Mouse (Mus musculus): ENCODE measurements around the gene Snx11. TPM values are rescaled to one million over a fixed set of nuclear protein-coding genes. Genes with fewer than 3 reads are reported as not detected.

The Snx11 gene
- total RNA-seq (2023), result 41.9 and 61.3 TPM in 2 replicates

DNA sequence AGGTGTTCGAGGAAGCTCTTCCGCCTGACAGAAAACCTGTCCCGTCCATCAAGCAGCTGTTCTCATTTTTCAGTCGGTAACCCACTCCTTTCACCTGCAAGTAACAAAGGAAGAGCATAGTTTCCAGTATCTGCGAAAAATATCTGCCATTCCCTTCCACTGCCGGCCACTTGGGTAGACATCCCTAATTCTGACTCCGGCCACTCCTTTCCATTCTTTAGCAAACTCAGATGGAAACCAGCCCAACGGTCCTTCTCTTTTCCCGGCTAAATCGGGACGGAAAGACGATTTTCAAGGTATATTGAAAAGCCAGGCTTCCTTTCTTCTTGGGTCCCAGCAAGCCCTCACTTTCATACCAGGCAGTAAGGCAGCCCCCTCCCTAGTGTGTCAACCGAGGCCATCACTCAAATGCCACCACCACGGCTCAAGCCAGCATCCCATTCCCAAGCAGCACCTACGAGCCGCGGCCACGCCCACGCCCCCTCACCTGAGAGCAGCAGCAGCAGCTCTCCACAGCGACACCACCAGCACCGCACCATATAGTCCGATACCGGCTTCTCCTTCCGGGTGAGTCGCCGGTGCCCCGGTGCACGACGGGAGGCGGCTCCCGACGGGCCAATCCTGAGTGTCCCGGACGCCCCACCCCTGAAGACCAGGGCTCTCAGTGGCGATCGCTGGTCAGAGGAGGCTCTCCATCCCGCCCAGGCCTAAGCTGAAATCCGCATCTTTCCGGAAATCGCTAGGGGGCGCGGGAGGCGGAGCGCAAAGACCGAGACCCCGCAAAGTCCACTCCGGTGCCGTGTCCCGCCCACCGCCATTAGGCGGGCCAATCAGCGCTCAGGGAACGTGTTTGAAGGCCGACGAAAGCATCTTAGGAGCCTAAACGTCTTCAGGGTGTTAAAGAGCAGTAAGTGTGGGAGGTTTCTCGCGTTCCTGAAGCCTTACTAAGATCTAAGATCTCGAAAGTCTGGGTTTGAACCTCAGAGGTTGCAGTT is at the start of gene Snx11:
Gene Snx11, minus strand, starts transcription at position 592 of the 995 bp plus-strand sequence.

DNA sequence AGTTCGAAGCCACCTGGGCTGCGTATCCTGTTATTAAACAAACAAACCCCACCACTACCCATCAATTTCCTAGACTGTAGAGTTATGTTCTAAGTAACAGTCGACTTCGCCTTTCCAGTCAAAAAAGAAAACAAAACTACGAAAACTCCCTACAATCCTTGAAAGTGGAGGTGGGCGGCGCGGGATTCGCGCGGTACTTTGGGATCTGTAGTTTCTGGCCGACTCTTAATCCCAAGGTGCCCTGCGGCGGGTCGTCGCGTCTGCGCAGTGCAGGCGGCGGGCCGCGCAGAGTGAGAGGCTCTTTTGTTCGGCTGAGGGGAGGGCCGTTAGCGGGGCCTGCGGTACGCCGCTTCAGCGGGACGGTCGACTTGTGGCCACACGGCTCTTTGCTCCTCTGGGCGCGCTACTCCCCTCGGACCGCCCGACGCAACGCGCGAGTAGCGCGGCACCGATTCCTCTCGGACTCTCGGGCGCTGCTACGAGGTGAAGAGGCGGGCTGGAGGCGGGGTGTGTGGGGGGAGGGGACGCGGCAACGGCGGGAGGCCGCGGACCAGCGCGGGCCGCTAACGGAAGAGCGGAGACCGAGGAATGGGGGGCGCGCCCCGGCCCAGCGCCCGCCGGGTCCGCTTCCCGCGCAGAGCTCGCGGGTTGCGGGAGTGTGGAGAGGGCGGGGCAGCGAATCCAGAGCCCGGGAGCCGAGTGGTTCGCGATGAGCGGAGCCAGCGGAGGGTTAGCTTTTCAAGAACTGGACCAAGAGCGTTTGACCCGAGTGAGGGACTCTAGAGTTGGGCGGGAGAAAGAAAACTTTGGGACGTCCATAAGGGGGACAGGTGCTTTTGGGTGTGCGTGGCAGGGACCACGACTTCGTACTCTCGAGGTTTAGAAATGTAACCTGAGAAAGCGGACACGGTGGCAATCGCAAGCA is 11.8 kb upstream of the Snx11 start, which contains the start of gene Cbx1:
Gene Cbx1, plus strand, starts transcription at position 257 of the 925 bp plus-strand sequence.

Other genes starting within 250 kb of the Snx11 start
- gene Cbx1, start 11.6 kb upstream of the Snx11 start, total RNA-seq (2023), result 23.1 and 25.1 TPM in 2 replicates
- gene Nfe2l1, start 52.4 kb upstream of the Snx11 start, total RNA-seq (2023), result 47.8 and 48.7 TPM in 2 replicates
- not detected in 2 replicates for gene Copz2, start 72.3 kb upstream of the Snx11 start, total RNA-seq (2023)
- gene Cdk5rap3, start 138.9 kb upstream of the Snx11 start, total RNA-seq (2023), result 30.6 and 32.3 TPM in 2 replicates
- gene Prr15l, start 150.5 kb upstream of the Snx11 start, total RNA-seq (2023), result 0.25 TPM in 1 of 2 replicates, not detected in the other
- 9.1 and 11.7 TPM in 2 replicates for gene Pnpo, start 166.4 kb upstream of the Snx11 start, total RNA-seq (2023)
- gene Sp2, start 205.4 kb upstream of the Snx11 start, total RNA-seq (2023), result 28.5 and 33.6 TPM in 2 replicates
- gene Sp6, start 235.8 kb upstream of the Snx11 start, total RNA-seq (2023), result not detected in 2 replicates

Measured in neutrophil, adult 65 days (primary cell).